Mouse (Mus musculus) MEL (cell line): ENCODE measurements around the gene Prf1.

Source experiments
- CTCF ChIP-seq, 3 experiments: IDR thresholded peaks in 2 of 3; conservative IDR thresholded peaks in 1 of 3; 2 replicates each; pipeline ENCODE4 v1.5.1; 2011 to 2012; ENCODE audit warnings: low read length in 3 of 3, low read depth in 2 of 3, mild to moderate bottlenecking in 2 of 3, improper control_type of control experiment in 1 of 3, inconsistent platforms in 1 of 3, mixed read lengths in 1 of 3, moderate library complexity in 1 of 3; ENCODE audit not compliant: control insufficient read depth in 1 of 3, insufficient read depth in 1 of 3, poor library complexity in 1 of 3, severe bottlenecking in 1 of 3
- E2F4 ChIP-seq: IDR thresholded peaks from 2 replicates; pipeline ENCODE4 v1.6.1; 2011; ENCODE audit warnings: low read depth, low read length, improper control_type of control experiment, borderline replicate concordance
- GABPA ChIP-seq: IDR thresholded peaks from 2 replicates; pipeline ENCODE4 v1.6.1; 2012; ENCODE audit warnings: low read depth, mild to moderate bottlenecking, inconsistent platforms, low read length, improper control_type of control experiment, moderate library complexity
- HCFC1 ChIP-seq: IDR thresholded peaks from 2 replicates; pipeline ENCODE4 v1.6.1; 2012; ENCODE audit warnings: low read depth, mild to moderate bottlenecking, inconsistent platforms, low read length, improper control_type of control experiment, moderate library complexity
- POLR2A ChIP-seq, 2 experiments: IDR thresholded peaks; 2 replicates each; pipeline ENCODE4 v1.6.1; 2011 to 2012; ENCODE audit warnings: low read length in 2 of 2, mild to moderate bottlenecking in 2 of 2, control low read depth in 1 of 2, improper control_type of control experiment in 1 of 2, low read depth in 1 of 2, moderate library complexity in 1 of 2; ENCODE audit not compliant: control insufficient read depth in 1 of 2, insufficient read depth in 1 of 2, poor library complexity in 1 of 2
- TAL1 ChIP-seq: IDR thresholded peaks from 2 replicates; pipeline ENCODE4 v1.6.1; 2012; ENCODE audit warnings: mild to moderate bottlenecking, inconsistent platforms, low read length, moderate library complexity, mixed read lengths

GRCm38 (mm10) chr10:61328927-61329326, 31.3 kb downstream of the Prf1 start:
- TF ChIP-seq CTCF (IDR thresholded peaks at IDR 0.05 in 2 of 3, conservative IDR thresholded peaks at IDR 0.05 in 1 of 3; ENCODE audit: control insufficient read depth in 1 of 3, insufficient read depth in 1 of 3, low read depth in 2 of 3, low read length in 3 of 3, poor library complexity in 1 of 3, severe bottlenecking in 1 of 3) (no peak), E2F4 (no peak), GABPA (no peak), TAL1 (no peak), HCFC1 (no peak), POLR2A (IDR thresholded peaks at IDR 0.05; ENCODE audit: control insufficient read depth in 1 of 2, insufficient read depth in 1 of 2, low read depth in 1 of 2, low read length in 2 of 2, poor library complexity in 1 of 2) (no peak)
